Mouse (Mus musculus) heart, postnatal 25 days (tissue): ENCODE data around the gene Zfp513. TPM values are rescaled to one million over a fixed set of nuclear protein-coding genes. Genes with fewer than 3 reads are reported as not detected.

ENCODE experiments used
- DNase-seq: peaks from one replicate; pipeline ENCODE4 v3.0.0; 2022; ENCODE audit warnings: low spot score
- intact Hi-C: fragments of 180-260 bp; cut with DNase I; formaldehyde crosslinking; loops from one replicate; pipeline ENCODE4 v1.15.1; 2025
- total RNA-seq, 2 experiments: library from RNA; stranded (reverse); gene quantifications; 2 replicates each; pipeline ENCODE4 v1.2.3; 2021

Gene Zfp513
- total RNA-seq, 2 experiments from 2014 or later = 7.3 to 8.1 TPM

DNA sequence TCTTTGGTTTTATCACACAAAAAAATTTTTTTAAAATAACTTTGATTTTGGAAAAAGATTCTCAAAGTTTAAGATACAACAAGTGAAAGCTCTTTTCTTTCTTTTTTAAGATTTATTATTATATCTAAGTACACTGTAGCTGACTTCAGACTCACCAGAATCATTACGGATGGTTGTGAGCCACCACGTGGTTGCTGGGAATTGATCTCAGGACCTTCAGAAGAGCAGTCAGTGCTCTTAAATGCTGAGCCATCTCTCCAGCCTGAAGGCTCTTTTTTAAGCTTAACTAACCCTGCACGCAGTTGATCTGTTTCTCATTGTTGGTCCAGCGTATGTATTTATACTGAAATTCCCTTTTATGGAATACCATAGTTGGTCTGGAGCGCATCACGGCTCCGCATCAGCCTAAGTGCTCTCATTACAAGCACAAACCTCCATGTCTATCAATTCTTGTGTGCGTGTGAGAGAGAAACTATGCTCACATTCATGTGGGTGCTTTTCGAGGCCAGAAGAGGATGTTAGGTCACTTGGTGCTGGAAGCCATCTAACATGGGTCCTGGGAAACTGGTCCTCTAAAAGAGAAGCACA is 20.8 kb downstream of the Zfp513 start:
- intact Hi-C loops = no loop called here
- no peak for DNase-seq

DNA sequence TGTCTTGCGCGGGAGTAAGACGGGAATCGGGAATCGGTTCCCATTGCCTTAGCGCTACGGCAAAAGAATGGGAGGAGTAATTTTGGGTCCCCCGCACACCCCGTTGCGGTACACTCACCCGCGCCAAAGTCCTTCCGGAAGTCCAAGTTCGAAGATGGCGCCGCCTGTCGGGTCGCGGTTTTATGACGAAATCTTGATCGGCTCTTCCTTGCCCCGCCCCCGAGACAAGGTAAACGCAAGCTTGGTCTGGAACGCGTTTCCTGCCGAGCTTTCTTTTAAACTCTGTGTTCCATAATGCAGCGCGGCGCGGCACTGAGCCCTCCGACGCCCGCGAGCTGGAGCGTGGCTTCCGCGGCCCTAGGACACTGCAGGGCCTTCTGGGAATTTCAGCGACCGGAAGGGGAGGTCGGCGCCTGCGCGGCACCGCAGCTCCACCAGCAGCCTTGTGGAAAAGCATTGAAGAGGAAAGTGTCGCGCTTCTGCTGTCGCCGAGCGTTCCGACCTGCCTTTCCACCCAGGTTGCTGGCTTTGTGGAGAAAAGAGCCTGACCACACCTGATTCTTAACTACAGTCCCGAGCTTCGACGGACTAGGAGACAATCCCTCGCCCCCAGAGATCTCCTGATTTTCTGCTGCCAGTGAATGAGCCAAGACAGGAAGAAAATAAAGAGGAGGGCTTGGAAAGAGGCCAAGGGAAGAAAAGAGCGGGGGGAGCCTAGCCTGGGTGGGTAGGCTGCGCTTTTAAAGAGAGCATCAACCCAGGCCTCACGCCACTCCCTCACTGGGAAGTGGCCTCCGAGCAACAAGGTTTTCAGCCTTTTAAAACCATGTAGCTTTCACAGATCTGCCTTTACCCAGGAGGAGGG is 22.1 kb downstream of the Zfp513 start, which contains the start of the genes Gm29609 and Gtf3c2:
Gm29609 (minus strand) TSS at position 146 of the 865 bp plus-strand sequence.
Gtf3c2 (minus strand) TSS at position 379 of the 865 bp plus-strand sequence.
- intact Hi-C loops = loop anchor here (1.0 to 5.0 kb wide), 2 partner anchors 13 to 112 kb away; partner anchors contain the start of genes Eif2b4, Ift172 and Snx17
- peak; percentile 89 for DNase-seq

DNA sequence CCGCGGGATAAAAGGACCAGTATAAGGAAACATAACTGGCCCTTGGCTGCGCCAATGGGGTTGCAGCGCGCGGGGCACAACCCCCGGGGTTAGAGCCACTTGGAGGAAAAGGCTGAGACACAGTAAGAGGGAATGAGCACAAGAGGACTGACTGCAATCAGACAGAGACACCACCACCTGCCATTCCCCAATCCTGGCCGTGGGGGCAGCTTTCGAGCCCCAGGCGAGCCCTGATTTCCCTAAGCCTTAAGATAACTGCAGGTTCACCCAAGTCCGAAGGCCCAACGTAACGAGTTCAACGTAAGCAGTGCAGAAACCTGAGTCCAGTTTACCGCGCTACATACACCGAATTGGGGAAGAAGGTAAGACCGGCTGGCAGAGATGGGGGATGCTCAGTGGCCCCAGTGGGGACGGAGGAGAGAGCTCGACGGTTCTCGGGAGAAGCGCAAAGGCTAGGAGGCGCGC is 22.8 kb downstream of the Zfp513 start:
- intact Hi-C loops = loop anchor here (1.0 to 5.0 kb wide), 2 partner anchors 14 to 113 kb away; partner anchors contain the start of genes Eif2b4, Ift172 and Snx17
- DNase-seq = no peak

DNA sequence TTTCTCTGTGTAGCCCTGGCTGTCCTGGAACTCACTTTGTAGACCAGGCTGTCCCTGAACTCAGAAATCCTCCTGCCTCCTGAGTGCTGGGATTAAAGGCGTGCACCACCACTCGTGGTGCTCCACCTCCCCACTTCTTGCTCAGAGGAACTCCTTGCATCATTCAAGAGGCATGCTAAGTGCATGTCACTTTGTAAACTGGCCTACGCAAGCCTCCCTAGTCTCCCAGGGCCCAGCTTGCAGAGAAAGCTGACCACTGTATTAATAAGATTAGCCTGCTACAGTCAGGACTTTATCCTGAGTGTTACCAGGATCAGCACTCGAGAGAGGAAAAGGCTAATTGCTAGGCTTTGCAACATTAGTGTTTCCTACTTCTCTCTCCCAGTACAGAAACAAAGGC is 33.5 kb downstream of the Zfp513 start:
- intact Hi-C loops = no loop called here

DNA sequence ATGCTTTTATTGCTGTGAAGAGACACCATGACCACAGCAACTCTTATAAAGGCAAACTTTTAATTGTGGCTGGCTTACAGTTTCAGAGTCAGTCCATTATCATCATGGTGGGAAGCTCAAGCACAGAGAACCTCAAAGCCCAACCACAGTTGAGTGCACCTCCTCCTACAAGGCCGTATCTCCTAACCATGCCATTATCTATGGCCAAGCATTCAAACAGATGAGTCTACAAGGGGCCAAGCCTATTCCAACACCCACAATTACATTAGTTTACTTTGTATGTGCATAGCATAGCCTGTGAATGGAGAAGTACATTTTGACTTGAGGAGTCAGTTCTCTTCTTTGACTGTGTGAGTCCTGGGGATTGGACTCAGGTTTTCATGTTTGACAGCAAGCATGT is 37.2 kb downstream of the Zfp513 start:
- intact Hi-C loops = no loop called here
- DNase-seq = no peak

More for the DNA sequence above, 33.5 kb downstream of the Zfp513 start:
- DNase-seq = no peak

DNA sequence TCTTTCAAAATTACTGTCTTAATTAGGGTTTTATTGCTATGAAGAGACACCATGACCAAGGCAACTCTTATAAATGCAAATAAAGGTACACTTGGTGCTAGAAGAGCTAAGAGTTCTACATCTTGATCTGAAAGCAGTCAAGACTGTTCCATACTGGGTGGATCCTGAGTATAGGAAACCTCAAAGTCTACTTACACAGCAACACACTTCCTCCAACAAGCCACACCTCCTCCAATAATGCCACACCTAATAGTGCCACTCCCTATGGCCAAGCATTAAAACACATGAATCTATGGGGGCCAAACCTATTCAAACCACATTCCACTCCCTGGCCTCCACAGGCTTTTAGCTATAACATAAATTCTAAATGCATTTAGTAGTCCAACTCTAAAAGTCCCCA is 39.6 kb downstream of the Zfp513 start:
- intact Hi-C loops = no loop called here
- DNase-seq = no peak

DNA sequence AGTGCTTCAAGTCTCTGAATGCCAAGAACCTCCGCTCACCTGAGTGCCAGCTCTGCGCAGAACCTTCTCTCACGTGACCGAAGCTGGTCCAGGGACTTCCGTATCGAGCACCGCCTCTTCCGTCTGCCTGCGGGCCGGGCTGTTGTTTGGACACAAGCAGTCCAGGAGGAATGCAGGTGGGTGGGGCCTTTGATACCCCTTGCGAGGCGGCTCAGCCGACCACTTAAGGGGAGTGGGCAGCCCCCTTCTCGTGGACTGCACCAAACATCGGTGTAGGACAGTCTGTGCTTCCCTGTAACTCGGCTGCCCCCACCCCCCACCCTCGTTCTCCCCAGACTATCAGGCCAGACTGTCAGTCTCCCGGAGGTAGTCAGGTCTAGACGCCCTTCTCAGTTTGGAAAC is 48.0 kb downstream of the Zfp513 start, which contains the start of gene Mpv17:
Mpv17 (minus strand) TSS at position 100 of the 402 bp plus-strand sequence.
- intact Hi-C loops = no loop called here
- DNase-seq = peak; percentile 74

DNA sequence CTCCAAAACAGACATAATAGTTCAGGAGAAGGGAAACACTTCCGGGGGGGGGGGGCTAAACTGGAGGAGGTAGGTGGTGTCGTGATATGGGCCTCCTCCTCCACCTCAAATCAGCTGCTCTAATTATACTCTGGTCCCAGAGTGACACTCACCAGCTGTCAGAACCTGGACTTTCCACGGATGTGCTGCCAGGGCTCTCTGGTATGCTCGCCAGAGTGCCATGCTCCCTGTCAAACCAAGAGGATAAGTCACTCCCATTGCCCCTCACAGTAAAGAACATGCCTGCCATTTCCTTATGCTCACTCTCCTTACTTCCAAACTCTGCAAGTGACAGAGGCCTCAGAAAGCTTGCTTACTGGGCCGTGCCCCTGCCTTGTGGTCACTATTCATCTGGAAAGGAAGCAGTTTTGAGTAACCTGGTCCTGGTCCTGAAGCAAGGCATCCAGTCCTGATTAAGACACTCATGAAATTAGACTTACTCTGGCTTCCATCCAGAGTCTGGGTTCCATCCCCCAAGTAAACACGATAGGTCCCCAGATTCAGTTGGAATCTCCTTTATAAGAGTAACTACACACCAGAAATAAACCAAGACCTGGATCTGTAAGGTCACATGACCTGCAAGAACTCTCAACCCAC is 48.5 kb downstream of the Zfp513 start:
- no peak for DNase-seq
- intact Hi-C loops = no loop called here

DNA sequence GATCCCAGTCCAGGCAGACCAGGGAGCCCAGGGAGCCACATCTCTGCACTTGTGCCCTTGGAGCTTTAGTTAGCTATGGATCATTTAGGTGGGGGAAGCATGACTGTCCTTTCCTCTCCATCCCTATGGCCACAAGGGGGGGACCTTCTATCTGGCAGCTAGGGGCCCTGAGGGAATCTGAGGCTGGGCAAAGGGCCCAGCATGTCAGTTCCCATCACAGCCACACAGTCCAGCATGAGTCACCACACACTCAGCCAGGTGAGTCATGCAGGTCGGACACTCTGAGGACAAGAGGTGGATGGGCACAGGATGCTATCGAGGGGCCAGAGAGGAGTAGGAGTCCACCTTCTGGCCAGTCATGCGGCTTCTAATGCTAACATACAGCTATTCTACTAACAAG is 50.4 kb downstream of the Zfp513 start:
- intact Hi-C loops = no loop called here
- DNase-seq = peak; percentile 16

DNA sequence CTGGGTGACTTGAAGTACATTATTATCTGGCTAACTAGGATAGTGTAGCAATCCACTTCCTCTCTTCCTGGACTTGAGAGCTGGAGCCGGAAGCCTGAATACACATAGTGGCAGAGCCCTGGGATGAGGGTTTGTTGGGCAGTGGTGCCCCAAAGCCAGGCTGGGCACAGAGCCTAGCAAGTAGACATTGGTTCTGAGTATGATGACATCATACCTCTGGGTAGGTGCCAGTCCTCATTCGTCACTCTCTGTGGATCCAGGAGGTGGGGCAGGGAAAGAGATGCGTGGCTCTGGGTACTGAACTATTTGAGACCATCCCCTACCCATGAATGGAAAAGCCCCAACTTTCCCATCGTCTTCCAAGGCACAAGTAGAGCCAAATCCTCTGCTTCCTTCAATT is 52.3 kb downstream of the Zfp513 start:
- intact Hi-C loops = no loop called here
- no peak for DNase-seq

Other genes with a start within 250 kb of the Zfp513 start
- 10 to 100 TPM; 79.3 to 82.9 TPM for gene Preb, start 241.9 kb downstream of the Zfp513 start, total RNA-seq
- gene Tcf23, start 233.6 kb downstream of the Zfp513 start, total RNA-seq = under 1 TPM; 0.45 to 0.75 TPM
- 10 to 100 TPM; 44.1 to 47.0 TPM for gene Atraid, start 154.0 kb downstream of the Zfp513 start, total RNA-seq
- 10 to 100 TPM in 1 of 2 experiments, 1 to 10 TPM in 1; 9.9 to 10.5 TPM for gene Slc5a6, start 153.4 kb downstream of the Zfp513 start, total RNA-seq
- gene Cad, start 147.5 kb downstream of the Zfp513 start, total RNA-seq = 10 to 100 TPM; 14.4 to 15.5 TPM
- not detected for gene Dnajc5g, start 96.0 kb downstream of the Zfp513 start, total RNA-seq
- not detected for gene Slc30a3, start 94.1 kb downstream of the Zfp513 start, total RNA-seq
- 100 to 1,000 TPM; 183 to 212 TPM for gene Trim54, start 85.6 kb downstream of the Zfp513 start, total RNA-seq
- not detected for gene Ucn, start 63.5 kb downstream of the Zfp513 start, total RNA-seq
- 10 to 100 TPM; 55.1 to 55.5 TPM for gene Mpv17, start 48.1 kb downstream of the Zfp513 start, total RNA-seq
- gene Gm29609, start 22.4 kb downstream of the Zfp513 start, total RNA-seq = under 1 TPM; 0.23 to 0.28 TPM
- gene Gtf3c2, start 22.2 kb downstream of the Zfp513 start, total RNA-seq = 10 to 100 TPM; 32.0 to 35.8 TPM
- gene Snx17, start 9.1 kb downstream of the Zfp513 start, total RNA-seq = 10 to 100 TPM; 61.3 to 62.5 TPM
- 10 to 100 TPM; 51.6 to 55.5 TPM for gene Eif2b4, start 8.9 kb downstream of the Zfp513 start, total RNA-seq
- 10 to 100 TPM; 58.5 to 61.7 TPM for gene Ppm1g, start 18.4 kb upstream of the Zfp513 start, total RNA-seq
- 10 to 100 TPM; 74.3 to 80.5 TPM for gene Nrbp1, start 38.6 kb upstream of the Zfp513 start, total RNA-seq
- not detected for gene Gm9970, start 38.9 kb upstream of the Zfp513 start, total RNA-seq
- 1 to 10 TPM; 1.3 to 1.7 TPM for gene Krtcap3, start 49.4 kb upstream of the Zfp513 start, total RNA-seq
- 10 to 100 TPM; 39.7 to 41.8 TPM for gene Ift172, start 88.8 kb upstream of the Zfp513 start, total RNA-seq
- 1 to 10 TPM; 3.6 to 4.1 TPM for gene Fndc4, start 93.8 kb upstream of the Zfp513 start, total RNA-seq
- gene Gckr, start 95.1 kb upstream of the Zfp513 start, total RNA-seq = not detected